Mouse (Mus musculus): ENCODE data around the gene Zswim8. TPM values are rescaled to one million over a fixed set of nuclear protein-coding genes. Genes with fewer than 3 reads are reported as not detected.

Gene Zswim8
- 15.7 and 17.2 TPM in 2 replicates for polyA plus RNA-seq (2021; fragmentation: Nextera tagmentation)
- long read RNA-seq, experiment 1, partial matches to known transcripts, result 12 of 12 reads
- long read RNA-seq, experiment 1, other reads (novel, unspliced or antisense), result 0 of 12 reads
- long read RNA-seq, experiment 2, full-length matches to known transcripts, result 2 of 26 reads
- long read RNA-seq, experiment 2, partial matches to known transcripts, result 20 of 26 reads
- long read RNA-seq, experiment 2, other reads (novel, unspliced or antisense), result 4 of 26 reads

DNA sequence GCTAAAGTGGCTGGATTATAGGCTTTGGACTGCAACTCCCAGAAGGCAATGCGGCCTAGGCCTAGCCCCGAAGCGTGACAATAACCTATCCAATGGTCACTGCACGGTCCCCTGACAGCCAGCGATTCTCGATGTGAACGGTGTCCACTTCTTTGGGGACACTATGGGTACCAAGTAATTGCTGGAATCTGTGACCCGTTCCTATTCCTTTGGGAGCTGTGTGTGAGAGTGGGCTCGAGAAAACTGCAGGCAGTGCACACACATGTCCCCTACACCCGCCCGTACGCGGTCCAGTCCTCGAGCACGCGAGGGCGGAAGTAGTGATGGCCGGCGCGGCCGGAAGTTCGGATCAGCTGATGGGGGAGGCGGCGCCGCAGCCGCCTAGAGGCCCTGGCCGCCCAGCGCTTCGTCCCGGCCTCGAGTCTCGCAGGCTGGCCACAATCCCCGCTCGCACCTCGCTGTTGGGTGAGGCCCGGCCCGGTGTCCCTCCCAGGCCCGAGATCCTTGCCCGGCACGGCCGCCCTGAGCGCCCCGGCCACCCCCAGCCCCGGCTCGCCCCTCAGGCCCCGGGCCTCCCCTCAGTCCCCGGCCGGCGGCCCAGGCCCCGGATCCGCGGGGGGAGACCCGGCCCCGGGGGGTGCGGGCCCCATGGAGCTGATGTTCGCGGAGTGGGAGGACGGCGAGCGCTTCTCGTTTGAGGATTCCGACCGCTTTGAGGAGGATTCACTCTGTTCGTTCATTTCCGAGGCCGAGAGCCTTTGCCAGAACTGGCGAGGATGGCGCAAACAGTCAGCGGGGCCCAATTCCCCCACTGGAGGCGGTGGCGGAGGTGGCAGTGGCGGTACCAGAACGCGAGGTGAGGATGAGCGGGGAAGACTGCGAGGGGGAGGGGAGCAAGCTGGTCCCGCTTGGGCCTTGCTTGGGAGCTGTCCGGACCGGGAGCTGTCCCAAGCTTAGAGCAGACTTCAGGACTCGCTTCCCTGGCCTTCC is at the start of gene Zswim8:
TSS of gene Zswim8 (plus strand) at position 352 of the 990 bp plus-strand sequence.

DNA sequence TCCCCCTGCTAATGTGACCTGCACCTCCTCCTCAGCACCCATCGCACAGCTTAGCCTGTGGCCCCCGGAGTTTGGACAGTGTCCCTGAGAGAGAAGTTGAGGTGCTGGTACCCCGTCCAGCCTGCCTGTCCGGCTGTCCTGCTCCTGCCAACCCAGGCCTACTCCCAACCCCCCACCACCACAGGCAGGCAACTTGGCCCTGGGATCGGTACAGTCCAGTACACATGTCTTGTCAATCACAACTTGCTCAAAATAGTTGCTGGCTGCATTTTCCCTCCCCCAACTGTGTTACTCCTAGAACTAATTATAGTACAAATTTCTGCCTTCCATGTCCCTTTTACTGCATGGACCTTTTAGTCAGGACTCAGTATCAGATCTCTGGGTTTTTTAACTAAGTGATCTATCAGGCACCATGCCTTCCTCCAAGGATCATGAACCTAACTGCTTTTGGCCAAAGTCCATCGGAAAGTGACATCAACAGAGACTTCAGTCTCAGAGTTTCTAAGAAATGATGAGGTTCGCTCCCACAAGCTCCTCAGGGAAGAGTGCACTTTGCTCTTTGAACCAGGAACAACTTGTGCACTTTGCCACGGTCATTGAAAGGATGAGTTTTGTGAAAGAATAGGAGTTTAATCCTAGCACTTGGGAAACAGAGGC is 39.1 kb upstream of the Zswim8 start, which contains the start of gene Synpo2l:
TSS of gene Synpo2l (minus strand) at position 201 of the 657 bp plus-strand sequence.

GRCm38 (mm10) chr14:20674064-20674833 is 33.1 kb upstream of the Zswim8 start, which contains the start of gene Sec24c:
TSS of gene Sec24c (plus strand) at chr14:20674308.

GRCm38 (mm10) chr14:20694884-20695760 is 12.2 kb upstream of the Zswim8 start, which contains the start of gene Fut11:
TSS of gene Fut11 (plus strand) at chr14:20694968.

DNA sequence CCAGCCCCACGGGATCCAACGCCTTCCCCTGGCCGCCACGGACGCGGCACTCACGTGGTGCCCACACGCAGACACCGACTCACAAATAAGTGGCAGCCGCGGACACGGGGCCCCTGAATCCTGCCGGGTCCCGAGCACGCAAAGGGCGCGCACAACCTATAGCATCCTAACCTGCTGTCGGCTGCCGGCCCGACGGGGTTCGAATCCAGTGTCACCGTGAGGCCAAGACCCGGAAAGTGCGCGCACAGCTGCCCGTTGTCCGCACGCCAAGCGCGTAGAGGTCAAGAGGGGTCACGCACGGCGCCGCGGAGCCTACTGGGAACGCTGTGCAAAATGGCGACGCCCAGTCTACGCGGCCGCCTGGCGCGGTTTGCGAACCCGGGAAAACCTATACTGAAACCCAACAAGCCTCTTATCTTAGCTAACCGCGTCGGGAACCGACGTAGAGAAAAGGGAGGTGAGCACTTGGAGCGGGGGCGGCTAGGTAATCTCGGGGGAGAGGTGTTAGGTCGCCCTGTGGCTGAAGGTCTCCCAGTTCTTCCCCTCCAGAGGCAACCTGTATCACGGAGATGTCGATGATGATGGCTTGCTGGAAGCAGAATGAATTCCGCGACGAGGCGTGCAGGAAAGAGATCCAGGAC is 4.5 kb upstream of the Zswim8 start, which contains the start of gene Chchd1:
TSS of gene Chchd1 (plus strand) at position 266 of the 641 bp plus-strand sequence.

GRCm38 (mm10) chr14:20733952-20734774 is 26.8 kb downstream of the Zswim8 start, which contains the start of gene Ndst2:
TSS of gene Ndst2 (minus strand) at chr14:20734562.

Small RNA genes within 50 kb of the gene (microRNA-seq; reads per million reads assigned to microRNA genes)
- 2.4 reads per million, percentile 5 among the genes with 10 or more reads in this experiment for gene Mir6946

Other genes with a start within 250 kb of the Zswim8 start
- 50.7 and 53.0 TPM in 2 replicates for gene Anxa7, start 227.4 kb upstream of the Zswim8 start, polyA plus RNA-seq (2021; fragmentation: Nextera tagmentation)
- not detected in 2 replicates for gene Mss51, start 210.7 kb upstream of the Zswim8 start, polyA plus RNA-seq (2021; fragmentation: Nextera tagmentation)
- 34.7 and 35.9 TPM in 2 replicates for gene Ppp3cb, start 161.0 kb upstream of the Zswim8 start, polyA plus RNA-seq (2021; fragmentation: Nextera tagmentation)
- gene Usp54, start 66.5 kb upstream of the Zswim8 start, polyA plus RNA-seq (2021; fragmentation: Nextera tagmentation), result 12.2 and 13.1 TPM in 2 replicates
- gene Myoz1, start 51.0 kb upstream of the Zswim8 start, polyA plus RNA-seq (2021; fragmentation: Nextera tagmentation), result 0.39 and 0.40 TPM in 2 replicates
- gene Synpo2l, start 39.2 kb upstream of the Zswim8 start, polyA plus RNA-seq (2021; fragmentation: Nextera tagmentation), result 0.05 TPM in 1 of 2 replicates, not detected in the other
- gene Sec24c, start 33.2 kb upstream of the Zswim8 start, polyA plus RNA-seq (2021; fragmentation: Nextera tagmentation), result 85.1 and 93.5 TPM in 2 replicates
- gene Fut11, start 12.6 kb upstream of the Zswim8 start, polyA plus RNA-seq (2021; fragmentation: Nextera tagmentation), result 9.2 and 10.3 TPM in 2 replicates
- 189 and 201 TPM in 2 replicates for gene Chchd1, start 4.5 kb upstream of the Zswim8 start, polyA plus RNA-seq (2021; fragmentation: Nextera tagmentation)
- gene Ndst2, start 27.0 kb downstream of the Zswim8 start, polyA plus RNA-seq (2021; fragmentation: Nextera tagmentation), result 2.7 and 3.1 TPM in 2 replicates
- gene Camk2g, start 86.5 kb downstream of the Zswim8 start, polyA plus RNA-seq (2021; fragmentation: Nextera tagmentation), result 164 and 213 TPM in 2 replicates
- gene Plau, start 129.1 kb downstream of the Zswim8 start, polyA plus RNA-seq (2021; fragmentation: Nextera tagmentation), result 1.5 and 1.7 TPM in 2 replicates
- 3.8 and 4.9 TPM in 2 replicates for gene Vcl, start 221.8 kb downstream of the Zswim8 start, polyA plus RNA-seq (2021; fragmentation: Nextera tagmentation)

Data from layer of hippocampus, adult 6 months (tissue).